In genomic region chr11:87568255-87568953, GRCm38 (mm10) we compare ENCODE assay signal across 8 mouse cellular contexts. TPM values are rescaled to one million over a fixed set of nuclear protein-coding genes. Genes with fewer than 3 reads are reported as not detected.
DNase-seq lines count a peak whose midpoint lies in the region; ATAC-seq and TF ChIP-seq lines count a peak whose summit lies in the region.

Gene Sept4 (plus strand): TSS chr11:87568903.

- H3K27ac ChIP-seq in gastrocnemius, adult 2 months, result no peak within 1 kb of the TSS
- peak within 1 kb of the TSS; percentile 79 for H3K27ac ChIP-seq in heart, adult 2 months
- H3K27ac ChIP-seq in midbrain, embryonic 16.5 days (ENCODE audit: low read length), result no peak within 1 kb of the TSS

- H3K27me3 ChIP-seq in heart, adult 2 months (ENCODE audit: control insufficient read depth, insufficient read depth, low read length), result no peaks in the 10 kb centered on the region
- no peaks in the 10 kb centered on the region for H3K27me3 ChIP-seq in midbrain, embryonic 16.5 days (ENCODE audit: control insufficient read depth, insufficient read depth, low read depth, low read length)

- no peaks in the 10 kb centered on the region for H3K9me3 ChIP-seq in midbrain, embryonic 16.5 days (replicated peaks; ENCODE audit: control insufficient read depth, low read length, poor library complexity, severe bottlenecking)

- no peak for DNase-seq in gastrocnemius, adult 2 months
- no peak for DNase-seq in gastrocnemius, adult 18-20 months (ENCODE audit: low spot score)
- no peak for DNase-seq in adrenal gland, adult 8-10 months
- no peak for DNase-seq in heart, adult 2 months
- DNase-seq in large intestine, adult 2 months (ENCODE audit: low read depth, low spot score), result no peak
- DNase-seq in right cerebral cortex, postnatal 25 days, result no peak
- DNase-seq in yolk sac, embryonic 10.5 days (ENCODE audit: low spot score), result no peak

- no peak within 1 kb of the TSS for H3K4me3 ChIP-seq in gastrocnemius, adult 2 months
- no peak within 1 kb of the TSS for H3K4me3 ChIP-seq in heart, adult 2 months
- no peak within 1 kb of the TSS for H3K4me3 ChIP-seq in midbrain, embryonic 16.5 days (ENCODE audit: low read depth, low read length)

- WGBS in heart, adult 2 months, result 65% methylated on average over 7 of the region's 7 CpGs
- WGBS in large intestine, adult 2 months, result 60% methylated on average over 7 of the region's 7 CpGs
- 75% methylated on average over 7 of the region's 7 CpGs for WGBS in midbrain, embryonic 16.5 days

- H3K4me2 ChIP-seq in midbrain, embryonic 16.5 days (ENCODE audit: low read length), result no peak within 1 kb of the TSS

- no peaks in the 10 kb centered on the region for H3K79me2 ChIP-seq in heart, adult 2 months (replicated peaks; ENCODE audit: control insufficient read depth, insufficient read depth, low read length)

- peaks cover 2% of the 10 kb centered on the region; the same call in 1 of the 2 replicates for H3K36me3 ChIP-seq in heart, adult 2 months (ENCODE audit: control insufficient read depth, insufficient read depth, low read length)
- no peaks in the 10 kb centered on the region for H3K36me3 ChIP-seq in midbrain, embryonic 16.5 days (ENCODE audit: control insufficient read depth, insufficient read depth, low read length)

- TF ChIP-seq CTCF in gastrocnemius, adult 2 months (IDR thresholded peaks at IDR 0.05), result no peak
- TF ChIP-seq CTCF in heart, adult 2 months (IDR thresholded peaks at IDR 0.05), result no peak

- ATAC-seq in midbrain, embryonic 16.5 days, result no peak

- intact Hi-C loops in gastrocnemius, adult 2 months (cut with DNase I), result no loop called here
- intact Hi-C loops in heart, adult 2 months (cut with DNase I), result no loop called here

- H3K4me1 ChIP-seq in heart, adult 2 months (ENCODE audit: control insufficient read depth, insufficient read depth, low read length), result peaks cover 27% of the 10 kb centered on the region
- no peaks in the 10 kb centered on the region for H3K4me1 ChIP-seq in midbrain, embryonic 16.5 days (ENCODE audit: control insufficient read depth, insufficient read depth, low read length)

- no peak within 1 kb of the TSS for H3K9ac ChIP-seq in heart, adult 2 months (ENCODE audit: low read depth, low read length)
- H3K9ac ChIP-seq in midbrain, embryonic 16.5 days (ENCODE audit: low read depth, low read length), result no peak within 1 kb of the TSS

- TF ChIP-seq EP300 in heart, adult 2 months (IDR thresholded peaks at IDR 0.05; ENCODE audit: insufficient read depth, low read depth, low read length), result no peak

- no peak for TF ChIP-seq POLR2A in heart, adult 2 months (IDR thresholded peaks at IDR 0.05; ENCODE audit: insufficient read depth, low read depth, low read length)

RNA-seq across cellular contexts. Expression of gene Sept4, which starts in this region (rescaled TPM):
- 10 to 100 TPM; 13.0 to 15.2 TPM for total RNA-seq in gastrocnemius, adult 2 months (2021)
- 10 to 100 TPM in 1 of 2 experiments, 1 to 10 TPM in 1; 9.8 to 12.1 TPM for total RNA-seq in gastrocnemius, adult 18-20 months (2021)
- total RNA-seq in adrenal gland, adult 8-10 months (2022), result 100 to 1,000 TPM in 1 of 4 experiments, 10 to 100 TPM in 3; 37.7 to 114 (median 64.6) TPM
- total RNA-seq in heart, adult 2 months (2021), result 10 to 100 TPM; 36.7 to 38.6 TPM
- polyA plus RNA-seq in heart, adult 2 months (2012; rRNA removed), result 39.9 and 54.4 TPM in 2 replicates
- 20.2 and 28.8 TPM in 2 replicates for polyA plus RNA-seq in large intestine, adult 2 months (2012; rRNA removed)
- 32.5 and 33.6 TPM in 2 replicates for polyA plus RNA-seq in midbrain, embryonic 16.5 days (2015; fragmentation: Nextera tagmentation; extraction: Ambion mirVana)
